In genomic region chr11:120692471-120693011, GRCm38 (mm10) we compare ENCODE assay signal across 14 mouse cellular contexts. TPM values are rescaled to one million over a fixed set of nuclear protein-coding genes. Genes with fewer than 3 reads are reported as not detected.
DNase-seq lines count a peak whose midpoint lies in the region; ATAC-seq and TF ChIP-seq lines count a peak whose summit lies in the region.
"Had no signal": no experiment of that assay in that cellular context is flagged by ENCODE, and none has a peak within 500 bp of the region (broad histone marks: within the 10 kb centered on the region; RNA-seq: fewer than 3 reads in every experiment).

No protein-coding gene starts in this region.

- H3K9ac ChIP-seq in intestine, postnatal 0 days (ENCODE audit: low read depth, low read length): no peak overlapping the region
- no peak overlapping the region for H3K9ac ChIP-seq in intestine, embryonic 16.5 days (ENCODE audit: low read depth, low read length)
- H3K9ac ChIP-seq: liver, embryonic 15.5 days had no signal

- H3K4me3 ChIP-seq in intestine, postnatal 0 days (ENCODE audit: low read depth, low read length): no peak overlapping the region
- no peak overlapping the region for H3K4me3 ChIP-seq in intestine, embryonic 16.5 days (ENCODE audit: low read length)
- no peak overlapping the region for H3K4me3 ChIP-seq in macrophage (ENCODE audit: inconsistent target)
- H3K4me3 ChIP-seq: hindbrain, embryonic 10.5 days; liver, embryonic 15.5 days; midbrain, embryonic 10.5 days had no signal

- H3K36me3 ChIP-seq in intestine, postnatal 0 days (ENCODE audit: control insufficient read depth, insufficient read depth): peaks cover 57% of the 10 kb centered on the region
- peaks cover 10% of the 10 kb centered on the region for H3K36me3 ChIP-seq in intestine, embryonic 16.5 days (ENCODE audit: control insufficient read depth, insufficient read depth, low read length)
- peaks cover 40% of the 10 kb centered on the region; the same call in 1 of the 2 replicates for H3K36me3 ChIP-seq in macrophage (ENCODE audit: inconsistent target)

- H3K27ac ChIP-seq in intestine, postnatal 0 days (ENCODE audit: low read depth, low read length): peak overlapping the region; percentile 46
- no peak overlapping the region for H3K27ac ChIP-seq in intestine, embryonic 16.5 days (ENCODE audit: low read length)
- H3K27ac ChIP-seq in macrophage: peak overlapping the region; percentile 16
- H3K27ac ChIP-seq: hindbrain, embryonic 10.5 days; liver, embryonic 15.5 days; midbrain, embryonic 10.5 days had no signal

- WGBS in intestine, postnatal 0 days: 69% methylated on average over 4 of the region's 4 CpGs
- 89% methylated on average over 4 of the region's 4 CpGs for WGBS in intestine, embryonic 16.5 days
- 77% methylated on average over 4 of the region's 4 CpGs for WGBS in macrophage (ENCODE audit: missing documents)

- no peak for DNase-seq in frontal cortex, postnatal 10 days (ENCODE audit: low spot score in 2 of 2)
- peak; percentile 39 for DNase-seq in right cerebral cortex, adult 18-20 months
- DNase-seq in right cerebral cortex, postnatal 14 days: no peak
- no peak for DNase-seq in ovary, adult 18-20 months (ENCODE audit: low spot score)
- DNase-seq: cerebellum, adult 8-10 months; embryo, embryonic 11 days; left cerebral cortex, postnatal 4 days had no signal

- no peaks in the 10 kb centered on the region for H3K27me3 ChIP-seq in intestine, postnatal 0 days (replicated peaks; ENCODE audit: control insufficient read depth, insufficient read depth, low read length)
- no peaks in the 10 kb centered on the region for H3K27me3 ChIP-seq in intestine, embryonic 16.5 days (replicated peaks; ENCODE audit: control insufficient read depth, insufficient read depth, low read length)
- H3K27me3 ChIP-seq: liver, embryonic 15.5 days had no signal

- no peak for TF ChIP-seq CTCF in intestine, postnatal 0 days (IDR thresholded peaks at IDR 0.05; ENCODE audit: low read depth)

- ATAC-seq in frontal cortex, adult (ENCODE audit: low TSS enrichment): peak; percentile 77; the same call in 1 of the 2 replicates
- peak; percentile 62; the same call in 1 of the 2 replicates for ATAC-seq in intestine, postnatal 0 days
- ATAC-seq in intestine, embryonic 16.5 days: no peak

- H3K9me3 ChIP-seq in intestine, postnatal 0 days (ENCODE audit: control insufficient read depth): no peaks in the 10 kb centered on the region
- no peaks in the 10 kb centered on the region for H3K9me3 ChIP-seq in intestine, embryonic 16.5 days (ENCODE audit: control insufficient read depth, low read length)
- H3K9me3 ChIP-seq: hindbrain, embryonic 10.5 days; liver, embryonic 15.5 days had no signal

- no peak overlapping the region for H3K4me2 ChIP-seq in intestine, postnatal 0 days (replicated peaks; ENCODE audit: low read depth)
- no peak overlapping the region for H3K4me2 ChIP-seq in intestine, embryonic 16.5 days (ENCODE audit: low read depth, low read length)
- H3K4me2 ChIP-seq: liver, embryonic 15.5 days had no signal

- H3K79me2 ChIP-seq in macrophage (ENCODE audit: inconsistent target): no peaks in the 10 kb centered on the region; the same call in 1 of the 2 replicates

- H3K4me1 ChIP-seq in intestine, postnatal 0 days (replicated peaks; ENCODE audit: control insufficient read depth, insufficient read depth, low read length): no peaks in the 10 kb centered on the region
- 0 out of 2 replicates have a peak, but pooled peaks cover 4% of the 10 kb centered on the region for H3K4me1 ChIP-seq in intestine, embryonic 16.5 days (ENCODE audit: control insufficient read depth, insufficient read depth, low read length)
- H3K4me1 ChIP-seq: liver, embryonic 15.5 days had no signal

RNA-seq across cellular contexts. Expression of gene Aspscr1, which starts 19.8 kb away (rescaled TPM):
- polyA plus RNA-seq in intestine, postnatal 0 days (2015; fragmentation: Nextera tagmentation; extraction: Ambion mirVana): 105 and 106 TPM in 2 replicates
- 108 and 111 TPM in 2 replicates for polyA plus RNA-seq in intestine, embryonic 16.5 days (2015; fragmentation: Nextera tagmentation; extraction: Ambion mirVana)
- 100 to 1,000 TPM in 20 of 26 experiments, 10 to 100 TPM in 6; 64.8 to 258 (median 143) TPM for total RNA-seq in macrophage (2018; cell fraction: chromatin; rRNA removed)
- 10 to 100 TPM; 30.1 to 47.4 (median 37.5) TPM for total RNA-seq in macrophage (2018; cell fraction: cytosol; rRNA removed)
- 100 to 1,000 TPM in 6 of 26 experiments, 10 to 100 TPM in 20; 38.1 to 124 (median 84.0) TPM for total RNA-seq in macrophage (2018; cell fraction: nucleus; rRNA removed)
- polyA plus RNA-seq in macrophage (2018): 21.6 to 38.8 TPM (median 34.8 TPM) in 3 replicates

RNA-seq across cellular contexts. Expression of gene Cenpx, which starts 21.0 kb away (rescaled TPM):
- polyA plus RNA-seq in intestine, postnatal 0 days (2015; fragmentation: Nextera tagmentation; extraction: Ambion mirVana): 127 and 131 TPM in 2 replicates
- 159 and 174 TPM in 2 replicates for polyA plus RNA-seq in intestine, embryonic 16.5 days (2015; fragmentation: Nextera tagmentation; extraction: Ambion mirVana)
- total RNA-seq in macrophage (2018; cell fraction: chromatin; rRNA removed): 10 to 100 TPM in 5 of 26 experiments, 1 to 10 TPM in 21; 1.8 to 12.4 (median 6.7) TPM
- total RNA-seq in macrophage (2018; cell fraction: cytosol; rRNA removed): 10 to 100 TPM; 34.6 to 85.0 (median 58.4) TPM
- 10 to 100 TPM in 20 of 26 experiments, 1 to 10 TPM in 6; 5.2 to 28.2 (median 11.8) TPM for total RNA-seq in macrophage (2018; cell fraction: nucleus; rRNA removed)
- 70.5 to 93.2 TPM (median 84.4 TPM) in 3 replicates for polyA plus RNA-seq in macrophage (2018)

RNA-seq across cellular contexts. Expression of gene Lrrc45, which starts 21.2 kb away (rescaled TPM):
- 13.5 and 14.5 TPM in 2 replicates for polyA plus RNA-seq in intestine, postnatal 0 days (2015; fragmentation: Nextera tagmentation; extraction: Ambion mirVana)
- polyA plus RNA-seq in intestine, embryonic 16.5 days (2015; fragmentation: Nextera tagmentation; extraction: Ambion mirVana): 43.0 and 44.4 TPM in 2 replicates
- 100 to 1,000 TPM in 14 of 26 experiments, 10 to 100 TPM in 12; 41.8 to 196 (median 107) TPM for total RNA-seq in macrophage (2018; cell fraction: chromatin; rRNA removed)
- 10 to 100 TPM in 4 of 26 experiments, 1 to 10 TPM in 22; 5.1 to 12.6 (median 7.8) TPM for total RNA-seq in macrophage (2018; cell fraction: cytosol; rRNA removed)
- 10 to 100 TPM; 12.0 to 87.9 (median 37.9) TPM for total RNA-seq in macrophage (2018; cell fraction: nucleus; rRNA removed)
- polyA plus RNA-seq in macrophage (2018): 8.8 to 16.3 TPM (median 8.9 TPM) in 3 replicates

RNA-seq across cellular contexts. Expression of gene Rac3, which starts 28.7 kb away (rescaled TPM):
- polyA plus RNA-seq in intestine, postnatal 0 days (2015; fragmentation: Nextera tagmentation; extraction: Ambion mirVana): 9.0 TPM in 2 replicates
- polyA plus RNA-seq in intestine, embryonic 16.5 days (2015; fragmentation: Nextera tagmentation; extraction: Ambion mirVana): 30.4 and 31.2 TPM in 2 replicates
- 1 to 10 TPM in 19 of 26 experiments, under 1 TPM in 1, not detected in 6; 0.86 to 7.7 (median 3.2) TPM for total RNA-seq in macrophage (2018; cell fraction: chromatin; rRNA removed)
- total RNA-seq in macrophage (2018; cell fraction: cytosol; rRNA removed): 10 to 100 TPM in 1 of 26 experiments, 1 to 10 TPM in 25; 2.1 to 10.9 (median 6.8) TPM
- total RNA-seq in macrophage (2018; cell fraction: nucleus; rRNA removed): 1 to 10 TPM in 24 of 26 experiments, not detected in 2; 1.1 to 5.9 (median 2.3) TPM
- 5.4 to 14.4 TPM (median 7.5 TPM) in 3 replicates for polyA plus RNA-seq in macrophage (2018)

RNA-seq across cellular contexts. Expression of gene Notum, which starts 31.6 kb away (rescaled TPM):
- 0.39 and 0.68 TPM in 2 replicates for polyA plus RNA-seq in intestine, postnatal 0 days (2015; fragmentation: Nextera tagmentation; extraction: Ambion mirVana)
- 0.54 and 1.0 TPM in 2 replicates for polyA plus RNA-seq in intestine, embryonic 16.5 days (2015; fragmentation: Nextera tagmentation; extraction: Ambion mirVana)
- total RNA-seq in macrophage (2018; cell fraction: chromatin; rRNA removed): 1 to 10 TPM in 2 of 26 experiments, under 1 TPM in 1, not detected in 23; 0.80 to 3.0 (median 1.0) TPM
- under 1 TPM in 4 of 26 experiments, not detected in 22; 0.09 to 0.19 (median 0.11) TPM for total RNA-seq in macrophage (2018; cell fraction: cytosol; rRNA removed)
- total RNA-seq in macrophage (2018; cell fraction: nucleus; rRNA removed): under 1 TPM in 3 of 26 experiments, not detected in 23; 0.58 to 0.79 (median 0.62) TPM
- not detected in 3 replicates for polyA plus RNA-seq in macrophage (2018)
